Mouse (Mus musculus) c-Kit-positive CD71-positive TER-119-negative erythroid progenitor cells, embryonic 14.5 days (primary cell): ENCODE results near the gene Ahdc1.

Experiments used
- DNase-seq: peaks from one replicate; pipeline ENCODE4 v3.0.0-alpha.2; 2013; ENCODE audit warnings: low read depth

Ahdc1 gene

GRCm38 (mm10) chr4:133017597-133018262 is 6.7 kb downstream of the Ahdc1 start:
- no peak for DNase-seq

- DNase-seq, result no peak
These were observed 7.3 kb downstream of the Ahdc1 start for GRCm38 (mm10) chr4:133018263-133018798.

DNA sequence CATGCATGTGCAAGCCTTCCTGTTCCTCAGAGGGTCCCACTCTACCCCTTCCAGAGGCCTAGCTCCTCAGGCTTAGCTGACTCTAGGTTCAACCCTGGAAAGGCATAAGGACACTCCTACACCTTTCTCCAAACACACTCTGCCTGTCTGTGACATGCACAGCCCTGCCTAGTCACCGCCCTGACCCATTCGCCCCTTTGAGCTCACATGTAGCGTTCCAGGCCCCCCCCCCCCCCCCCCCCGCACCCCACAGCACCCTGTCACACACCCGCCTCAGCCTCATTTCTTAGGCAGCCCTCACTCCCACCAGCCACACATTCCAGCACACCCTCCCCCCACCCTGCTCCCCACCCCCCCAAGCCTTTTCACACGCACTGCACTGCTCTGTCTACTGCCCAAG is 9.7 kb downstream of the Ahdc1 start:
- DNase-seq, result no peak

DNA sequence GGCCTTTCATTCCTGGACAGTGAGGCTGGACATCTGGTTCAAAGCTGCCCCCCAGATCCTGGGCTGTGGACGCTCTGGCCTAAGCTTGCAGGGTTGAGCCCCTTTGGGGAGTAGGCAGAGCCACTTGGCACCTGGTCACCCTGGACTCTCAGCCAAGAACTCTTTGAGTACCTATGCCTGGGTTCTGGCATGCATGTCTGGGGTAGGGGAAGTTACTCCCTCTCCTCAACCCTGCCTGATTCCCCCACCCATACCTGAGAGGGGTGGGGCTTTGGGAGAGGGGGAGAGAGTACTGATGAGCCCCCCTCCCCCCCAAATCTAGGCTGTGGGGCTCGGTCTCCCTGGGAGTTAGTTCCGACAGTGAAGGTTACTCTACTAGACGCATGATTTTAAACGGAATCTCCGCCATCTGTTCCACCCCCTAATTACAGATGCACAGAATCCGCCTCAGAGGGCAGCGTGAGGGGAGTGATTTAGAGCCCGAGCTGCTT is 10.2 kb downstream of the Ahdc1 start:
- DNase-seq, result no peak

GRCm38 (mm10) chr4:133022217-133022616 is 11.2 kb downstream of the Ahdc1 start:
- no peak for DNase-seq

DNA sequence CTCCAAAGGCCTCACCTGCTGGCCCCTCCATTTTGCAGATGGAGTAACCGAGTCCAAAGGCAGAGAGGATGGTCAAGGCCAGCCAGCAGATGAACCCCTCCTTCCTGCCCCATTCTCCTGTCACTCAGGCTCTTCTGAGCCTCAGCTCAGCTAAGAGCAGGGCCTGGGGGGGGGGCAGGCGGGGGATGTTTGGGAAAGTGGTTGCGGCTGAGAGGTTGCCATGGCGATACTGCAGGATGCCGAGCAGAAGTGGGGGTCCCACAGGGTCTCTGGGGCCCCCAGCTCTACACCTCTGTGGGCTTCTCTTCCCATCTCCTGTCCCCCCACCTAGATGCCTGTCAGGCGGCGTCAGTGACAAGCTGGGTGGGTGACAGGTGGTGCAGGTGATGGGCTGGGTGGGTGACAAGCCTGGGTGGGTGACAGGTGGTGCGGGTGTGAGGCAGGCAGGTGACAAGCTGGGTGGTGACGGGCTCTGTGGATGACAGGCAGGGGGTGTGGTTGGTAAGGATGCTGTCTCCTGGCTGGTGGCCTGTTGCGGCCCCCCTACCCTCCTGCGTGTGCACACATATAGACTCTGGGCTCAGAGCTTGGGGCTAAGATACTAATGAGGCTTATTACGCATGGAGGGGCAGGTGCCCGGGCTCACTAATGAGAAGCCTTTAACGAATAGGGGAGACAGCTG is 12.0 kb downstream of the Ahdc1 start:
- no peak for DNase-seq

DNA sequence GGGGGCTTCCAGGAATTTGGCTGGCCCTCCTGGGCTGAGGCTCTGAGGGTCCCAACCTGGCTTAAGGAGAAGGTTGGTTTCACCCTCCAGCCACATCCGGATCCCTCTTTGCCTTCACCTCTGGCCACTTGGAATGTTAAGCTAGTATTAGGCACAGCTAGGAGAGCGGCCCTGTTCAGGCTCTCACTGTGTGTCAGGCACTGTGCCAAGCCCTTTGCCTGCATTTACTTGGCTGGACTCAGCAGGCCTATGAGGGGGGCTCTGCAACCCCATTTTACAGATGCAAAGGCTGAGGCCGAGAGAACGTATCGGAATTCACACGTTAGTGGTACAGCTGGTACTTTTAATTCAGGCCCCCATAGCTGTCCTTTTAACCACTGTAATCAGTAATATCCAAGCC is 12.6 kb downstream of the Ahdc1 start:
- no peak for DNase-seq

DNA sequence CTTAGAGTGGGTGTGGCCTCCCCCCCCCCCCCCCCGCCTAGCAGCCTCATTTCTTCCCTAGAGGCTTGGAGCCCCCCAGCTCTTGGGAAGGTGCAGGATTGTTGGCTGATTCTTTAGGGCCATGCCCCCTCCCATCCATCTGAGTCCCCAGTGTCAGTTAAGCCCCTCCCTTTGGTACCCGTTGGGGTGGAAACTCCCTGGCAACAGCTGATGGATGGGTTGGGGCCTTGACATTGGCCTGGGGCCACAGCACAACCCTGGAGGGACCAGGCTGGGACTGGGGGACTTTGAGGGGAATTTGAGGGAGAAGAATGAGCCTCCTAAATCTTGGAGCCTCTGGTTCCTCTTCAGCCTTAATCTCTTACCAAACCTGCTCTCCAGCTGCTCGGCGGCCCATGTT is 13.3 kb downstream of the Ahdc1 start:
- DNase-seq, result no peak

DNA sequence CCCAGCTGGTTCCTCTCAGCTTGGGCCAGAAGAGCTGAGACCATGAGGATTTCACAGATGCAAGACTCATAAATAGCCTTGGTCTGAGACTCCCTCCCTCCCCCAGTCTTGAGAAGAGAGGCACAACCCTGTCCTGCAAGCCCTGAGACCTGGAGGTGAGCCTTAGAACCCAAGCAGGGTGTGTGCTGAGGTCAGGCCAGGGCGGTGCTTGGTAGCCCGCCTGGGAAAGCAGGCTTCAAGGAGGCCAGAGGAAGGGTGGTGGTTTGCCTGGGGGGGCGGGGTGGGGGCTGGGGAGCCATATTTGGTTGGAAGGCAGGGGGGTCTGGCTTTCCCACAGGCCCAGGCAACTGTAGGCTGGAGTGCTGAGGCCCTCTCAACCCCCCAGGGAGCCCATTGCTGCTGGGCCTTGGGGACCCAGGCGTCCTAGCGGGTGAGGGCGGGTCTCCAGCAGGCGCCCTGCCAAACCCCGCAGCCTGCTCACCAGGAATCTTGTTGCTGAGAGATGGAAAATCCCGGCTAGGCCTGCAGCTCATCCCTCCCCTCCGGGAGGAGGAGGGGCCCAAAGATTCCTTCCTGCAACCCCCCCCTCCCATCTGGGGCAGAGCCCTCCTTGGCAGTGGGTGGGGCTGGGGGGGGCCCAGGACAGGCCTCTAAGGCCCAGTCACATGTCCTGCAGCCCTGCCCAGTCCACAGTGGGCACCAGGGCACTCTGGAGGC is 14.1 kb downstream of the Ahdc1 start:
- no peak for DNase-seq

GRCm38 (mm10) chr4:133026272-133026671 is 15.2 kb downstream of the Ahdc1 start:
- no peak for DNase-seq

DNA sequence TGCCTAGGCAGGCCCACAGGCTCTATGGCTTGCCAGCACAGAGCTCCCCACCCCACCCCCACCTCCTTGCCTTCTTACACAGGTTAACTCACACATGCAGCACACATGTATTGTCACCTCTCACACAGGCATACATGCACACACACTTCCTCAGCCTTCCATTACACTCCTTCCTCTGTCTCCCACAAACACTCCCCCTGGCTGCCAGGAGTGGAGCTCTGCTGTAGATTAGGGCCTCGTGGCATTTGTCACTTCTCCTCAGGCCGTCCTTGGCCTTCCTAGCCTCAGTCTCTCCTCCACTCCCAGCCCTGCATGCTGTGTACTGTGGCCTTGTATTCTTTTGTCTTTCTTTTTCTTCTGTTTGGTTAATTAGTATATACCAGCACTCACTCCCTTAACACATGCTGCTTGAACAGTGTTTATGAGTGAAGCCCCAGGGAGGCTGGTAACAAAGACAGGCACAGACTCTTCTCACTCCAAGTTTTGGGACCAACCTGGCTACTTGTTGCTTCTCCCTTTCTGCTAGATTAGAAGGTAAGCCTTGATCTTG is 15.8 kb downstream of the Ahdc1 start:
- no peak for DNase-seq

- no peak for DNase-seq
These were observed 16.7 kb downstream of the Ahdc1 start for GRCm38 (mm10) chr4:133027721-133028120.

DNA sequence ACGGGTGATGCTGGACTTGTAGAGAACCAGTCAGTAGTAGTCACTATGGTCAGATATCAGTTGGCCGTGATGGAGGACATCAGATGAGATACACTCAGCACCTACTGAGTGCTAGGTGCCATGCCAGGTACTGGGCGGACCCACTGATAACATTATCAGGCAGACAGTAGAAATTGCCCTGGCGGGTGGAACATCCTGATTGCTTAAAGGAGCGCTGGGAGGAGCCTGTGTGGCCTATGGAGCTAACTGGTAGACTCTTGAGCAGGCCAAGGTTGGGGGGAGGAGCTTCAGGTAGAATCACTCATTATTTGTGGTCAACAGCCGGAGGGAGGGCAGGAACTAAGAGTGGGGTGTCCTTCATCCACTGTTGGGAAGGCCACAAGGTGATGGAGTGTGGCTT is 17.1 kb downstream of the Ahdc1 start:
- DNase-seq, result no peak

GRCm38 (mm10) chr4:133028875-133029274 is 17.8 kb downstream of the Ahdc1 start:
- DNase-seq, result no peak

DNA sequence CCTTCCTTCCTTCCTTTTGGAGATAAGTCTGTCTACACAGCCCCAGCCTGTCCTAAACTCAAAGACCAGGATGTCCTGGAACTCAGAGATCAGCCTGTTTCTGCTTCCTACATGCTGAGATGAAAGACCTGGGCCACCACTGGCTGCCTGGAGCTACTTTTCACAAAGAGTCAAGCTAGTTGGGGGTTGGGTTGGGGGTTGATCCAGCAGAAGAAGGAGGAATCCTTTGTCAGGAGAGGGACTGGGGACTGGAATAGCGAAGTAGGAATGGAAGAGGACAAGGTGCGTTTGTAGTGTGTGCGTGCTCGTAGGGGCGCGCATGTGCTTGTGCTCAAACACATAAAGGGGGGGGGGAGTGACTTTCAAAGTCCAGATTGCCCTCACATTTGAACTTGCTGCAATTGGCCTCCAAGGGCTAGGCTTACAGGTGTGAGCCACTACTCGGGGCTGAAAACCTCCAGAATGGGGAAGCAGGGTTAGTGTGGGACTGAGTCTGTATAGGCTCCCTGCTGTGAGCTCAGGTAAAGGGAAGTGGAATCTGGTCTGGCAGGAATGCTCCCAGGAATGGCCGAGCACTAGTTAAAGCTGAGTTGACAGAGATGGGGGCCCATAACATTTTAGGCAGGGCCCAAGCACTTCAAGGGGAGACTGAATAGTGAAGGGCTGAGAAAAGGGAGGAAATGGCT is 21.5 kb downstream of the Ahdc1 start:
- DNase-seq, result no peak

DNA sequence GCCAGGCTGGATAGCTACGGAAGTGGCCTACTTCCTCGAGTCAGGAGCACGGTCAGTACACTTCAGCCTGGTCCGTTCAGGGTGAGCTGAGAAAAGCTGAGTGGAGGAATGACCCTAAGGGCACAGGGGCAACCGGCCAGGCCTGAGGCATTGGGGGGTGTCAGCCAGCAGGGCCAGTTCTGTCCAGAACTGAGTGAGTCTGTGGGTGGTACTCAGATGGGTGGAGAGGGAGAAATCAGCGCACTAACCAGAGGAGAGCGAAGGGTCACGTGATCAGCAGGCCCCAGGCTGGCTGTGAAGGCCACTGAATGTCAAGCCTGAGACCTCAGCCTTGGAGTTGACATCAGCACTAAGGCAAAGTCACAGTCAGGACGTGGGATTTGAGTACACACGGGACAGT is 23.4 kb downstream of the Ahdc1 start:
- no peak for DNase-seq

GRCm38 (mm10) chr4:133035446-133035845 is 24.4 kb downstream of the Ahdc1 start:
- DNase-seq, result no peak

GRCm38 (mm10) chr4:133035946-133036345 is 24.9 kb downstream of the Ahdc1 start:
- DNase-seq, result no peak

- no peak for DNase-seq
These were observed 26.2 kb downstream of the Ahdc1 start for GRCm38 (mm10) chr4:133037293-133037692.

- no peak for DNase-seq
These were observed 26.7 kb downstream of the Ahdc1 start for GRCm38 (mm10) chr4:133037798-133038197.

DNA sequence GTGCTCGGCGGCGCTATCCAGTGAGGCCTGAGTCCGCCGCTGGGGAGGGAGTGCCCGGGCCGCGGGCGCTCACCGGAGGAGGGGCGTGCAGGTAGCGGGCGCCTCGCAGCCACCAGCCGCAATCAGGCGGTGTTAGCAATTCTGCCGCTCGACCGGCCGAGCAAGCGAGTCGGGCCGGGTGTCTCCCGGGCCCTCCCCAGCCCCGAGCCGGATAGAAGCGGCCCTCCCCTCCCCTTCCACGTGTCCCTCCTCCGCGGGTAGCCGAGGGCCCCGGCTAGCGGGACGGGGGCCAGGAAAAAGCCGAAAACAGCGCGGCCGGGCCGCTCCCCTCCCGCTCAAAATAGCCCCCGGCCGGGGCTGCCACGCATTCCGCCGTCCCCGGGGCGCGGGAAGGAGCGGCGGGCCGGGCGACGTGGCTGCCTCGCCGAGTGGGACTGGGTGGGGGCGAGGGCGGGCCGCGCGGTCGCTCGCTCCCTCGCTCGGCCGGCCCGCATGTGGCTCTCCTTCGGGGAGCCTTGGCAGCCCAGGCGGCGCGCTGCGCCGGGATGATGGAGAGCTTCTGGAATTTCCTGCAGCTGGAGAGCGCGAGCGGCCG is 27.6 kb downstream of the Ahdc1 start:
- DNase-seq, result no peak
